Mouse (Mus musculus): ENCODE data around the gene Fer1l4. TPM values are rescaled to one million over a fixed set of nuclear protein-coding genes. Genes with fewer than 3 reads are reported as not detected.

Gene Fer1l4
- total and polyA plus RNA-seq, 3 experiments = not detected

DNA sequence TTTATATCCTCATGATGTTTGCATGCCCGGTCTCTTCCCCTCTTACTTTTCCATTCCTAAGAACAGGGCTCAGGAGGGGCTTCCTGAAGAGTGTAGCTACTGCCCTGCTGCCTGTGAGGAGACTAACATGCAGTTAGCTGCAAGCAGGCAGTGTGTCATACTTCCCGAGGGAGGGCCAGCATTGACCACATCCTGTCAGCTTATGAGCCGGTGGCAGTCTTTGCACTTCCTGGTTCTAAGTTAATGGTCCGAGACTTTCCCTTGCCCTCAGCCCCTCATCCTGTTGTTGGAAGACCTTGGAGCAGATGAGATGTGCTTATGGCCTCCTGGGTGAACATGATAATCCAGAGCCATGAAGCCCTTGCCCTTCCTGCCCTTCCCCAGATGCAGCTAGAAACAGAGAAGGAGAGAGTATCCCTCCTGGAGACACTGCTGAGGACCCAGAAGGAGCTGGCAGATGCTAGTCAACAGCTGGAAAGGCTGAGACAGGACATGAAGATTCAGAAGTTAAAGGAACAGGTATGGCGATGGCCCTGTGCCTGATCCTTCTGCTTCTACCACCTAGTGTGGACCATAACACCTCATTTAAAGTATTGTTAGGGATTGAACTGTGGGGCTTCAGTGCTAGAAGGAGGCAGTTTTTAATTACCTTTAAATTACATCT is 73.3 kb downstream of the Fer1l4 start:
- Histone ChIP-seq H3K27me3 (replicated peaks) (no peaks in the 10 kb centered on the region), H3K27ac (ENCODE audit: insufficient read depth, low read depth) (peak overlapping the region; percentile 55), H3K4me2 (ENCODE audit: insufficient read depth, low read depth, poor library complexity, severe bottlenecking) (peak overlapping the region; percentile 88), H3K4me1 (ENCODE audit: control insufficient read depth in 1 of 2, insufficient read depth in 2 of 2) (peaks cover 0 to 48% of the 10 kb centered on the region in 2 experiments; a peak in 2 of 4 replicates), H3K4me3 (replicated peaks in 1 of 3; ENCODE audit: low read depth in 2 of 3, low read length in 2 of 3, poor library complexity in 1 of 3) (peak overlapping the region; percentile 48 to 72 (median 62)), H3K9me3 (replicated peaks; ENCODE audit: low read length) (no peaks in the 10 kb centered on the region), H3K79me2 (replicated peaks; ENCODE audit: control insufficient read depth, extremely low read depth, insufficient read depth, poor library complexity, severe bottlenecking) (peaks cover 12% of the 10 kb centered on the region), H3K36me3 (replicated peaks in 1 of 2; ENCODE audit: control insufficient read depth in 1 of 2, insufficient read depth in 1 of 2, low read length in 1 of 2) (peaks cover 43 to 61% of the 10 kb centered on the region in 2 experiments), H3K9ac (ENCODE audit: insufficient read depth, low read depth) (peak overlapping the region; percentile 76)
- no peak for TF ChIP-seq USF1 (IDR thresholded peaks at IDR 0.05; ENCODE audit: low read depth, low read length)
- peak; percentile 61; the same call in 1 of the 2 replicates for TF ChIP-seq MAX (IDR thresholded peaks at IDR 0.05; ENCODE audit: low read length)
- no peak for TF ChIP-seq CTCF (conservative IDR thresholded peaks at IDR 0.05 in 1 of 2, IDR thresholded peaks at IDR 0.05 in 1 of 2; ENCODE audit: low read depth in 2 of 2, low read length in 2 of 2)
- TF ChIP-seq POLR2A (IDR thresholded peaks at IDR 0.05; ENCODE audit: low read depth, low read length) = peak; percentile 82
- no peak for TF ChIP-seq USF2 (conservative IDR thresholded peaks at IDR 0.05; ENCODE audit: low read depth, low read length)
- no peak for TF ChIP-seq NRF1 (IDR thresholded peaks at IDR 0.05; ENCODE audit: low read depth, low read length)
- TF ChIP-seq JUN (IDR thresholded peaks at IDR 0.05; ENCODE audit: insufficient read depth, low read depth, low read length) = peak; percentile 59; the same call in 1 of the 2 replicates
- TF ChIP-seq MEF2A (IDR thresholded peaks at IDR 0.05; ENCODE audit: borderline replicate concordance, low read depth, low read length) = peak; percentile 76; the same call in 1 of the 2 replicates
- TF ChIP-seq MAFK (IDR thresholded peaks at IDR 0.05; ENCODE audit: insufficient replicate concordance, low read length) = no peak
- TF ChIP-seq ETS1 (conservative IDR thresholded peaks at IDR 0.05; ENCODE audit: low read depth, low read length) = peak; percentile 59
- no peak for TF ChIP-seq ZC3H11A (IDR thresholded peaks at IDR 0.05; ENCODE audit: low read depth, low read length)
- peak; percentile 82; the same call in 1 of the 2 replicates for TF ChIP-seq ZMIZ1 (IDR thresholded peaks at IDR 0.05; ENCODE audit: low read depth, low read length)
- TF ChIP-seq MYC (IDR thresholded peaks at IDR 0.05; ENCODE audit: low read depth, low read length) = peak; percentile 63; the same call in 1 of the 2 replicates
- peak; percentile 87 for TF ChIP-seq MXI1 (IDR thresholded peaks at IDR 0.05; ENCODE audit: low read depth, low read length)
- TF ChIP-seq NELFE (IDR thresholded peaks at IDR 0.05; ENCODE audit: low read depth, low read length) = peak; percentile 81
- TF ChIP-seq BHLHE40 (IDR thresholded peaks at IDR 0.05; ENCODE audit: low read depth, low read length) = peak; percentile 16; the same call in 1 of the 2 replicates
- TF ChIP-seq RCOR1 (conservative IDR thresholded peaks at IDR 0.05; ENCODE audit: low read depth, low read length) = no peak
- TF ChIP-seq KAT2A (IDR thresholded peaks at IDR 0.05; ENCODE audit: insufficient replicate concordance, low read length) = peak; percentile 63; the same call in 1 of the 2 replicates
- no peak for TF ChIP-seq CHD1 (IDR thresholded peaks at IDR 0.05; ENCODE audit: low read depth, low read length)
- TF ChIP-seq TBP (conservative IDR thresholded peaks at IDR 0.05; ENCODE audit: low read depth, low read length) = peak; percentile 91
- TF ChIP-seq ELF1 (IDR thresholded peaks at IDR 0.05; ENCODE audit: low read depth, low read length) = peak; percentile 97
- TF ChIP-seq JUND (conservative IDR thresholded peaks at IDR 0.05; ENCODE audit: low read depth, low read length) = peak; percentile 48; the same call in 1 of the 2 replicates
- peak; percentile 93; the same call in 1 of the 2 replicates for TF ChIP-seq SIN3A (IDR thresholded peaks at IDR 0.05; ENCODE audit: low read length)
- TF ChIP-seq IRF4 (IDR thresholded peaks at IDR 0.05; ENCODE audit: low read depth, low read length) = peak; percentile 49
- TF ChIP-seq UBTF (IDR thresholded peaks at IDR 0.05; ENCODE audit: low read depth, low read length) = no peak
- peak; percentile 93 for TF ChIP-seq TCF12 (IDR thresholded peaks at IDR 0.05; ENCODE audit: low read depth, low read length)
- TF ChIP-seq EP300 (IDR thresholded peaks at IDR 0.05; ENCODE audit: low read length) = peak; percentile 71; the same call in 1 of the 2 replicates
- peak; percentile 71 for TF ChIP-seq HCFC1 (IDR thresholded peaks at IDR 0.05; ENCODE audit: low read depth, low read length)
- TF ChIP-seq GABPA (IDR thresholded peaks at IDR 0.05; ENCODE audit: insufficient replicate concordance, low read depth, low read length) = no peak
- 0 out of 2 replicates have a peak, but pooled peaks have one; percentile 38 for TF ChIP-seq POLR2AphosphoS2 (IDR thresholded peaks at IDR 0.05; ENCODE audit: low read depth, low read length)
- peak; percentile 41; the same call in 1 of the 2 replicates for TF ChIP-seq CHD2 (IDR thresholded peaks at IDR 0.05; ENCODE audit: low read length)
- in situ Hi-C loops (cut with MboI; ENCODE audit: low pct_ligation_motif_present, low pct_unique_long_range_greater_than_20kb, low sequenced_read_pairs) (loop anchor here (25.0 kb wide), 1 partner anchor 308 kb away; no protein-coding TSS in a partner anchor), dilution Hi-C loops (cut with MboI; ENCODE audit: extremely low pct_ligation_motif_present, extremely low pct_unique_long_range_greater_than_20kb, low sequenced_read_pairs) (no loop called here)
- peak; percentile 89 for DNase-seq (ENCODE audit: extremely low read depth)
